Mouse (Mus musculus): ENCODE data around the gene Zfp87.

DNA sequence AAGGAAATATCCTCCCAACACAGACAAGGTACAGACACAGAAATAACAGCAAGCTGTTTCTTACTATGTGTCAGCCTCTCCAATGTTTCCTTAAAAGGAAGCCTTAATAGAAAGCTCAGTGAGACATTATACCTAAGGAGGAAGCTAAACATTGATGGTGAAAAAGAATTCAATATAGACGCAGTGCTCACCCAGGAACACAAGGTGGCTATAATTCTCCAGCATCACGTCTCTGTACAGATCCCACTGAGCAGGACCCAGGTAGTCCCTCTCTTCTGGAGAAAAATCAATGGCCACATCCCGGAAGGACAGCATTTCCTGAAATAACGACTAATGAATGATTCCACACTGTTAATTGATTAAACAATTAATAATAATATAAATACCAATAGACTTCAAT, 44.4 kb downstream of the Zfp87 start:
- TF ChIP-seq GATA1 (IDR thresholded peaks at IDR 0.05; ENCODE audit: borderline replicate concordance, low read length): no peak
- no peak for TF ChIP-seq FLI1 (IDR thresholded peaks at IDR 0.05; ENCODE audit: low read length)
